Mouse (Mus musculus): ENCODE results near the gene Gm13871. TPM values are rescaled to one million over a fixed set of nuclear protein-coding genes. Genes with fewer than 3 reads are reported as not detected.
"Not testable (repeated sequence)": the region's sequence is repeated elsewhere in the genome, so short reads cannot be mapped to it uniquely, and the experiment has no call there.

Gene Gm13871
- total RNA-seq (2021), result not detected
- long read RNA-seq, result 0 reads

GRCm38 (mm10) chr4:73905853-73906252, at the start of gene Gm13871:
Gene Gm13871 (minus strand): TSS chr4:73905953.
- not testable (repeated sequence) for DNase-seq (ENCODE audit: low spot score in 2 of 2)

DNA sequence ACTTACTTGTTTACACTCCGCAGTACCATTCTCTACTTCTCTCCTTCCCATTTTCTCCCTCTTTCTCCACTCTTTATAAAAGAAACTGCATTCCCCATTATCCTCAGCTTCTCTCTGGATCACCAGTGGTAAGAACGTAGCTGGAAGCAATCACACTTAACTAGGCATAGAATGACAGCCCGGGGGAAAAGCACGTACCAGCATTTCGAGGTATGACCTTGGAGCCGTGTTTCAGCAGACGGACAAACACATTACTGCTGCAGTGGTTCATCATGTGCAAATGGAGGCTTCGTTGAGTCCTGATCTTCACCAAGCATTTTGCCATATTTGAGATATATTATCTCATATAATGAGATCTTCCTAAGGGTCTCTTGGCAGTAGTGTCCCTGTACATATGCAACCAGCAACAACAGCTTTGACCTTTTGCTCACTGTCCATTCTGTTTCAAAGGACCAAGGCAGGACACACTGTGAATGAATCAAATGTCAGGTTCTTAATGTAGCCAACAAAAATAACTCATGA, 44.7 kb upstream of the Gm13871 start, which contains the start of gene 2310002L09Rik:
TSS of gene 2310002L09Rik (minus strand) at position 472 of the 522 bp plus-strand sequence.
- no peak for DNase-seq (ENCODE audit: low spot score in 2 of 2)

DNA sequence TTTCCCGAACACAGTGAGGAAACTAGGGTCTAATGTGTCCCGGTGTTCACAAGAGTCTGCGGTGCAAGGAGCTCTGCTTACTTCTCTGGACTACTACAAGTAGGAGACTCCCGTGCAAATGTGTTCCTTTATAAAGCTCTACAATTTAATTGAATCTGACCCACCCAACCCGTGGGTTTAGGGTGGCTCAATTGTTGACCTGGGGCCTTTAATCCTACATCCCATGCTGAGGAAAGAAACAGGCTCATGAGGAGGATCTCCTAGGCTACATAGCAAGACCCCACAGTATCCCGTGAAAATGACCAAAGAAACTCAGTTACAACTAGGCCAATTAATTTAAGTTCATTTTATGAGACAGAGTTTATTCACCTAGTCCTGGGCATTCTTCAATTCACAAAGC, 14.9 kb upstream of the Gm13871 start, which contains the start of gene Gm11756:
TSS of gene Gm11756 (minus strand) at position 101 of the 400 bp plus-strand sequence.
- DNase-seq (ENCODE audit: low spot score in 2 of 2), result not testable (repeated sequence)

DNA sequence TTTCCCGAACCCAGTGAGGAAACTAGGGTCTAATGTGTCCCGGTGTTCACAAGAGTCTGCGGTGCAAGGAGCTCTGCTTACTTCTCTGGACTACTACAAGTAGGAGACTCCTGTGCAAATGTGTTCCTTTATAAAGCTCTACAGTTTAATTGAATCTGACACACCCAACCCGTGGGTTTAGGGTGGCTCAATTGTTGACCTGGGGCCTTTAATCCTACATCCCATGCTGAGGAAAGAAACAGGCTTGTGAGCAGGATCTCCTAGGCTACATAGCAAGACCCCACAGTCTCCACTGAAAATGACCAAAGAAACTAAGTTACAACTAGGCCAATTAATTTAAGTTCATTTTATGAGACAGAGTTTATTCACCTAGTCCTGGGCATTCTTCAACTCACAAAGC, 14.7 kb downstream of the Gm13871 start, which contains the start of gene Gm11757:
TSS of gene Gm11757 (minus strand) at position 101 of the 400 bp plus-strand sequence.
- not testable (repeated sequence) for DNase-seq (ENCODE audit: low spot score in 2 of 2)

- not testable (repeated sequence) for DNase-seq (ENCODE audit: low spot score in 2 of 2)
These were observed 29.6 kb downstream of the Gm13871 start, which contains the start of gene Gm11758 for GRCm38 (mm10) chr4:73876166-73876565. Gene Gm11758 (minus strand): TSS chr4:73876266.

Other genes with a start within 250 kb of the Gm13871 start
- not detected for gene Gm11239, start 237.6 kb downstream of the Gm13871 start, total RNA-seq (2021)
- gene Gm428, start 222.4 kb downstream of the Gm13871 start, total RNA-seq (2021), result not detected
- gene Rasef, start 115.0 kb downstream of the Gm13871 start, total RNA-seq (2021), result not detected
- gene Gm11758, start 29.7 kb downstream of the Gm13871 start, total RNA-seq (2021), result not detected
- not detected for gene Gm11757, start 14.8 kb downstream of the Gm13871 start, total RNA-seq (2021)
- gene Gm11756, start 14.8 kb upstream of the Gm13871 start, total RNA-seq (2021), result not detected
- not detected for gene 2310002L09Rik, start 44.9 kb upstream of the Gm13871 start, total RNA-seq (2021)
- 1 to 10 TPM; 2.0 to 2.6 TPM for gene Frmd3, start 107.5 kb upstream of the Gm13871 start, total RNA-seq (2021)